Mouse (Mus musculus) c-Kit-positive CD71-negative TER-119-negative erythroid progenitor cells, embryonic 14.5 days (primary cell): ENCODE measurements around the gene Gcfc2.

ENCODE experiments used
- DNase-seq: peaks from one replicate; pipeline ENCODE4 v3.0.0-alpha.2; 2013; ENCODE audit warnings: low read depth

Gene Gcfc2

GRCm38 (mm10) chr6:81923523-81924142 lies at the start of gene Gcfc2:
TSS of gene Gcfc2 (plus strand) at chr6:81923669.
- DNase-seq = peak; percentile 85

GRCm38 (mm10) chr6:81895678-81896230 lies 27.7 kb upstream of the Gcfc2 start:
- DNase-seq = no peak

GRCm38 (mm10) chr6:81910302-81910855 lies 13.1 kb upstream of the Gcfc2 start:
- DNase-seq = no peak

GRCm38 (mm10) chr6:81911244-81911643 lies 12.2 kb upstream of the Gcfc2 start:
- DNase-seq = no peak

- DNase-seq = no peak
These were observed 11.8 kb upstream of the Gcfc2 start for GRCm38 (mm10) chr6:81911713-81912112.

GRCm38 (mm10) chr6:81912177-81912576 lies 11.3 kb upstream of the Gcfc2 start:
- DNase-seq = no peak

GRCm38 (mm10) chr6:81924304-81924703 lies 835 bp downstream of the Gcfc2 start:
- DNase-seq = no peak

- no peak for DNase-seq
These were observed 5.9 kb downstream of the Gcfc2 start for GRCm38 (mm10) chr6:81929402-81929801.

- DNase-seq = no peak
These were observed 9.8 kb downstream of the Gcfc2 start for GRCm38 (mm10) chr6:81933281-81933680.

GRCm38 (mm10) chr6:81941718-81942117 lies 18.2 kb downstream of the Gcfc2 start:
- no peak for DNase-seq

- no peak for DNase-seq
These were observed 19.8 kb downstream of the Gcfc2 start for GRCm38 (mm10) chr6:81943281-81943680.

GRCm38 (mm10) chr6:81944432-81944831 lies 21.0 kb downstream of the Gcfc2 start:
- no peak for DNase-seq

- no peak for DNase-seq
These were observed 23.4 kb downstream of the Gcfc2 start for GRCm38 (mm10) chr6:81946906-81947305.

- DNase-seq = no peak
These were observed 31.7 kb downstream of the Gcfc2 start for GRCm38 (mm10) chr6:81955133-81955532.

GRCm38 (mm10) chr6:81956399-81956798 lies 32.9 kb downstream of the Gcfc2 start:
- DNase-seq = peak; percentile 33

GRCm38 (mm10) chr6:81957992-81958391 lies 34.5 kb downstream of the Gcfc2 start:
- DNase-seq = no peak

- DNase-seq = no peak
These were observed 36.4 kb downstream of the Gcfc2 start for GRCm38 (mm10) chr6:81959866-81960265.

GRCm38 (mm10) chr6:81960284-81960683 lies 36.8 kb downstream of the Gcfc2 start:
- DNase-seq = no peak

GRCm38 (mm10) chr6:81965296-81966067 lies 42.0 kb downstream of the Gcfc2 start, which contains the start of gene Mrpl19:
TSS of gene Mrpl19 (minus strand) at chr6:81965958.
- DNase-seq = peak; percentile 80

GRCm38 (mm10) chr6:81966068-81966544 lies 42.6 kb downstream of the Gcfc2 start:
- DNase-seq = no peak

GRCm38 (mm10) chr6:81971196-81971595 lies 47.7 kb downstream of the Gcfc2 start:
- no peak for DNase-seq

GRCm38 (mm10) chr6:81972595-81972994 lies 49.1 kb downstream of the Gcfc2 start:
- DNase-seq = no peak
